Mouse (Mus musculus) testis, postnatal 10 days (tissue): ENCODE data around the gene Trp53i13.

ENCODE experiments used
- DNase-seq: peaks from one replicate; pipeline ENCODE4 v3.0.0; 2021; ENCODE audit warnings: low spot score

The Trp53i13 gene

DNA sequence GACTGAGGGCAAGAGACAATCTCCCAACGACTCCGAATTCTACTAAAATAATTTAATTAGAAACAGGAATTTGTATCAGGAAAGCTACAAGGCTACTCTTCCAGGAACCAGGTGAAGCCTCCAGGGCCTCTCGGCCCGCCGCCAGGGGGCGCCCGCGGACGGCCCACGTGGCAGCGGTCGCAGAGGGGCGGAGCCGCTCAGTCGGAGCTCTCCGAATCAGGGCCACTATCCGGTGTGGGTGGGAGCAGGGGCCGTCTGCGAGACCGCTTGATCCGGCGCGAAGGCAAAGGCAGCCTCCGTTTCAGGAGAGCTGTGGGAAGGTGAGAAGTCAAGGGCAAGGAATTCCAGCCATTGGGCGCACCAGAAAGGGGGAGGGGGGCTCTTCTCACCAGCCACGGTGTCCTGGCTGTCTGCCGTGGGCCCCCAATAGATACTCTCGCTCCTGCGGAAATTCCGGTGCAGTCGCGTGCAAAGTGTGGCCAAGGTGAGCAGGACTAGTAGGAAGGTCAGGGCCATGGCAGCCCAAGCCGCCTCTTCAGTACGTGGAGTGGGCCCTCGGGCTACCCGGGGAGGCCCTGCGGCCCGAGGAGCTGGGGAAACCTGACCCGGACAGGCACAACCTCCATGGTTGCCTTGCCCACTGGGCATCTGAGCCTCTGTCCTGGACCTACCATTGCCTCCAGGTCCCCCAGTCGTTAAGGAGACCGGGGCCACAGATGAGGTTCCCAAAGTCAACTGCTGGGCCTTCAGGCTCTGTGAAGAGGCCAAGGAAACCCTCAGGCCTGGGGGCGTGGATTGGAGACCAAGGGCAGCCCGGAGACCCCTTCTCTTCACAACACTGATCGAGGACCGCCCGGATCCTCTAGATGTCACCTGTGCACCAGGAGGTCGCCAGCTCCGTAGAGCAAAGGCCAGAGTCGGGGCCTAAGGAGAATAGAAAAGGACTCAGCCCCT lies 7.4 kb downstream of the Trp53i13 start:
- DNase-seq, result peak; percentile 93

DNA sequence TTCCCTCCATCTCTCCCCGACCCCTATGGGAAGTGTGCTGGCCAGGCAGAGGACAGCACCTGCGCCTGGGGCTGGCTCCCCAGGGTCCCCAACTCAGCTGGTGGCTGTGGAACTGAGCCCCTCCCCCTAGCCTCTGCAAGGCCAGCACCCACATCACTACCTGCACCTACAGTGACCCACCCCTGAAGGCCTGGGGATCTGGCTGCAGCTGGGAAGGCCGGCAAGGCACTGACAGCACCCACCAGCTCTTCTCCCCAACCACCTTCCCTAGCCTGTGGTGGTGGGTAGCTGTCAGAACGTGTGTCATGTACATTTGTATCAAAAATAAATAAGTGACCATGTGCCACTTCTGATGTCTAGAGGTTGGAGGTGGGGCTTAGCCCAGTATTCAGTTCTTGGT lies 8.4 kb downstream of the Trp53i13 start:
- DNase-seq, result no peak

DNA sequence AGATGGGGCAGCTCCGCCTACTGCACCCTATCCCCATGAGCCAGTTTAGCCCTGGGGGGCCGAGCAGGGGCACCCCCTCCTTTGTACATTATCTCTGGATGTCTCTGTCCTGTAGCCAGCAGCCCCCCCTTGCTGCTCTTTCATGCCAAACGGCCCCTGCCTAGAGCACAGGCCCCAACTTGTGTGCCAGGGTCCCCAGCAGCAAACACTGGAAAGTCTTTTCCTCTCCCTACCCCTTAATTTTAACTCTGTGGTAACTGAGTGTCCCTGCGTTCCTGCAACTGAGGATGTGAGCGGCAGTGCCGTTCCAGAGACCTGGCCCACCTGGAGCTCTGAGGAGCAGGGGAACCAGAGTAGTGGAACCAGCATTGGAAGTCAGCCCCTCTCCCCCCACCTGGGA lies 8.8 kb downstream of the Trp53i13 start:
- no peak for DNase-seq

DNA sequence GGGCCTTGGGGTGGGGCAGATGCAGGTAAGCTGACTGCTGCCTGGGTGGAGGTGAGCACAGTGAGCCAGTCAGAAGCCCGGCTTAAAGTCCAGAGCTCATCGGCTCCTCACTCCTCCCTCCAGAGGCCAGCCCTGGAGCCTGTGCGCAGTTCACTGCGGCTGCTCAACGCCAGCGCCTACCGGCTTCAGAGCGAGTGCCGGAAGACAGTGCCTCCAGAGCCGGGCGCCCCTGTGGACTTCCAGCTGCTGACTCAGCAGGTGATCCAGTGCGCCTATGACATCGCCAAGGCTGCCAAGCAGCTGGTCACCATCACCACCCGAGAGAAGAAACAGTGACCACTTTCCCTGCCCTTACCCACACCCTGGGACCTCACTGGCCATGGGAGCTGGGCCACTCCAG lies 9.5 kb downstream of the Trp53i13 start:
- no peak for DNase-seq

GRCm38 (mm10) chr11:77505291-77505980 lies 10.3 kb downstream of the Trp53i13 start:
- DNase-seq, result no peak

DNA sequence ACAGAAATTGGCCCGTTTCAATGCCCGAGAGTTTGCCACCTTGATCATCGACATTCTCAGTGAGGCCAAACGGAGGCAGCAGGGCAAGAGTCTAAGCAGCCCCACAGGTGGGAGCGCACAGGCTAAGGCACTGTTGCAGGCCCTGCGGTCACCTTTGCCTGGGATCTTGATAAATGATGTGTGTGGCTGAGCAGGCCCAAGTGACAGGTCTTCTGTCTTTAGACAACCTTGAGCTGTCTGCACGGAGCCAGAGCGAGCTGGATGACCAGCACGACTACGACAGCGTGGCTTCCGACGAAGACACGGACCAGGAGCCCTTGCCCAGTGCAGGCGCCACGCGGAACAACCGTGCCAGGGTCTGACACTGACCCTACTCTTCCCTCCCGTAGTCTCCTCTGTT lies 11.4 kb downstream of the Trp53i13 start:
- no peak for DNase-seq

- no peak for DNase-seq
Measured at GRCm38 (mm10) chr11:77503511-77503910, 12.3 kb downstream of the Trp53i13 start.

GRCm38 (mm10) chr11:77502481-77502880 lies 13.3 kb downstream of the Trp53i13 start:
- no peak for DNase-seq

DNA sequence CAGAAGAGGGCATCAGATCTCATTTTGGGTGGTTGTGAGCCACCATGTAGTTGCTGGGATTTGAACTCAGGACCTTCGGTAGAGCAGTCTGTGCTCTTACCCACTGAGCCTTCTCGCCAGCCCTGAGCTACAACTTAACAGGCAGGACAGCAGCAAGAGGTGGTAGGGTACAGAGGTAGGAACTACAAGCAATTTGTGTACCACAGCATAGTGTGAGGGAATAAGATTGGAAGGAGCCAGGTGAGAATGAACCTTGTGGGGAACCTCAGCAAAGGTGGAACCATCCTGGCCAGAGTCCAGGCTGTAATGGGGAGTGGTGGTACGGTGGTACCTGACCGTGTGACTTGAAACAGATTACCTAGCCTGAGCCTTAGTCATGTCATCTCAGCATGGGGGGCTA lies 13.8 kb downstream of the Trp53i13 start:
- no peak for DNase-seq

DNA sequence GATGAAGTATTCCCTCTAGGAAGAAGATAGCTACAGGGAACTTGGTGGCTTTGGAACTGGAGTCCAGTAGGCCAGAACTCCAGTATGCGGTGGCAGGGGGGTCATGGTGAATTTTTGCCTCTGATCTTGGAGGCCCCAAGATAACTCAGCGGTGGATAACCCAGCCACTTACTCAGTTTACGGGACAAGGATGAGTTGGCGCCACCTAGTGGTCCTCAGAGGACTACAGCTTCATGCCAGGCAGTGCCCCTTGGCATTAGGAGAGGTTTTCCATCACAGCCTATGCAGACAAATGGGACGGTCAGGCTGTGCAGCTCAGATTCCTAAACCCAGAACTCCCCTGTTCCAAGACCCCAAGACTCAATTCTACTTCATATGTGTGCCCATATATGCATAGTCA lies 14.4 kb downstream of the Trp53i13 start:
- DNase-seq, result peak; percentile 82

DNA sequence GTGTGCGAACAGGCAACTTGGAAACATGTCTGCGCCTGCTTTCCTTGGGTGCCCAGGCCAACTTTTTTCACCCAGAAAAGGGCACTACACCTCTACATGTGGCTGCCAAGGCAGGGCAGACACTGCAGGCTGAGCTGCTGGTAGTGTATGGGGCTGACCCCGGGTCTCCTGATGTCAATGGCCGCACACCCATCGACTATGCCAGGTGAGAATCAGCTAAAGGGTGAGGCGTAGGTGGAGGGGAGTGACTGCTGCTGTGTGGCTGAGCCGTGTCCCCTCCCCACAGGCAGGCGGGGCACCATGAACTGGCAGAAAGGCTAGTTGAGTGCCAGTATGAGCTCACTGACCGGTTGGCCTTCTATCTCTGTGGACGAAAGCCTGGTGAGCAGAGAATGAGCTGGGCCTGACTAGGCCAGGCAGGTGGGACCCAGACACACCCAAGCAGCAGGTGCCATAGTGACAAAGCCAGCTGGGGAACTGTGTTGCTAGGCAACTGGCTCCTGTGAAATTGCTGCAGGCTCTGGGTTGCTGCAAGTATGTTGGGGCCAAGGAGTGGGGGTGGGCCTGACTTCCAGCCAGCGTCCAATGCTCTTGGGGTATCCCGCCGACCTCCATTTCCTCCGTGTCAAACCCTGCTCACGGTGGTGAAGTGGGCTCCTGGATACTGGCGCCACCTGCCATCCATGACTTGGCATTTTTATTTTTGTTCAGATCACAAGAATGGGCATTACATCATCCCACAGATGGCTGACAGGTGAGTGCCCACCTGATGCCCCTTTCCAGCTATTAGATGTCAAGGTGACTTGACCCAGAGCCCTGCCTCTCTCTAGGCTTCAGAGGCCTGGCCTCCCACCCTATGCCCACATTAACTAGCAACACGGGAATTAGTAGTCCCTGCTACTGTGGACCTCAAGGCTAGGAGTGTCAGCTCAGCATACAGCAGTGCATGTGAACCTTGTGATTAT lies 15.1 kb downstream of the Trp53i13 start:
- no peak for DNase-seq

DNA sequence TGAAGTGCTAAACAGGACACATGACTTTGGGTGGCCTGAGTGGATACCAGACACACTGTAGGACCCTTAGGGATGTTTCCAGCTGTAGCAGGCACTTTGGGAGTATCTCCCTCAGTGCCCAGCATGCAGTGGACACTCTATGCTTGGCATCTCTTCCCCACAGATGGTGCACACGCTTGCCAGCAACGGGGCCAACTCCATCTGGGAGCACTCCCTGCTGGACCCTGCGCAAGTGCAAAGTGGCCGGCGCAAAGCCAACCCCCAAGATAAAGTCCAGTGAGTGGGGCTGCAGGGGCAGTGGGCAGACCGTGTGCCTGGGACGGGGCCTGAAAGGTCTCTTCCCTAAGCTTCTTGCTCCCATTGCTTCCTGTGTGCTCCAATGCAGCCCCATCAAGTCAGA lies 16.4 kb downstream of the Trp53i13 start:
- no peak for DNase-seq

- no peak for DNase-seq
Measured at GRCm38 (mm10) chr11:77498261-77499139, 17.3 kb downstream of the Trp53i13 start.

GRCm38 (mm10) chr11:77497851-77498250 lies 17.9 kb downstream of the Trp53i13 start:
- no peak for DNase-seq

DNA sequence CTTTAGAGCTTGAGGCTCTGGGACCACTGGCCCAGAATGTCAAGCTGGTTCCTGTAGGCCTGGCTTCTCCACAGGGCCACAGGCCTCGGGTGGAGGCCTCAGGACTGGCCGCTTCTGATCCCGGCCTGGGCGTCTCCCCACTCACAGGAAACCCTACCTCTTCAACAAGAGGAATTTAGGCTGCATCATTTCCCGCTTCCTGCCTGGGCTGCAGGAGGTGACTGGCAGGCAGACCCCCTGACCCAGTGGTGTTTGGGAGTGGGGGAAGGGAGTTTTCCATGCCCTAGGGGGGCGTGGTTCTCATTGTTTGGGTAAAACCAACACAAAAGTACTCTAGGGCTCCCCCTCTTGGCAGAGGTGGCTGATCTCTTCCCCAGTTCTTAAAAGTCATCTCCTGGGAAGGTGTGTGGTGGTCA lies 18.4 kb downstream of the Trp53i13 start:
- peak; percentile 73 for DNase-seq

- DNase-seq, result no peak
Measured at GRCm38 (mm10) chr11:77495507-77495906, 20.3 kb downstream of the Trp53i13 start.

DNA sequence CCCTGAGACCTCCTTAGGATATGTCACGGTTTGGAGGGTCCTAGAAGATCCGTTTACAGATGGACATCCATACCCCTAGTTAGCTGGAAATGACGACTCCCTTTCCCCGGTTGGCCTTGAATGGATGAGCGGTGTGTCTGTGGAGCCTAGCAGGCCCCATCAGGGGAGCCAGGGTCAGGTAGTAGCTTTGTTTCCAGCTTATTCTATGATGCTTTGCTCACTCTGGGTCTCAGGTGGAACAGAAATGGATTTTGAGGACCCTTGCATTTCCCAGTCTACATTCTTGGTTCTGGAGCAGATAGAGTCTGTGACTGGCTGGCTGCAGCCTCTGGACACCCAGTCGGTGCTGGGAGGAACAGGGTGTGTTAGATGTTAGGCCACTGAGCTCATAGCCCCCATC lies 21.0 kb downstream of the Trp53i13 start:
- DNase-seq, result no peak

- DNase-seq, result no peak
Measured at GRCm38 (mm10) chr11:77494344-77494676, 21.5 kb downstream of the Trp53i13 start.

- DNase-seq, result peak; percentile 78
Measured at GRCm38 (mm10) chr11:77493512-77494343, 22.1 kb downstream of the Trp53i13 start, which contains the start of gene Git1. Gene Git1, plus strand, starts transcription at chr11:77493562.

DNA sequence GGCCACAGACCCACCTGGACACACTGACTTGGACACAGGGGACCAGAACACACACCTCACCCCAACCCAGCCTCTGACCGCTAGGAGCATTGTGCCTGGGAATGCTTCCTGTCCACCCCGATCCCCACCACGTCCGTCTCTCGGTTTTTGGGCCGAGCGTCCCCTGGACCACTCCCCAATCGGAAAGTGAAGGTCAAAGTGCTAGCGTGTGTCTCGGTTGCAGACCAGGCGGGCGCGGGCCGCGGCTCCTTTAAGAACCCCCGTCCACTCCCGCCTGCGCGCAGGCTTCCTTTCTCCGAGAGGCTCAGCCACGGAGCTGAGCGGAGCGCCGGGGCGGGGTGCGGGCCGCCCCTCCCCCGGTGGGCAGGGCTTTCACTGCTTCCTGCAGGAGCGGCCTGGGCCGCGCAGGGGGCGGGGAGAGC lies 22.9 kb downstream of the Trp53i13 start:
- DNase-seq, result peak; percentile 94
